Mouse (Mus musculus) stomach, embryonic 14.5 days (tissue): Measurements from ENCODE around the gene Sult1a1. TPM values are rescaled to one million over a fixed set of nuclear protein-coding genes. Genes with fewer than 3 reads are reported as not detected.
"Not testable (repeated sequence)": the region's sequence is repeated elsewhere in the genome, so short reads cannot be mapped to it uniquely, and the experiment has no call there.

Source experiments
- ATAC-seq: fragments of 200-750 bp; cut with Nextera tagmentation; 2 replicates; pipeline ENCODE4 v1.8.0; 2017; ENCODE audit warnings: low read depth, moderate TSS enrichment; ENCODE audit not compliant: insufficient number of reproducible peaks, insufficient read depth, low FRiP score
- H3K27ac ChIP-seq: fragments of 300-500 bp; sonication (generic); 2 replicates; pipeline ENCODE4 v1.5.1; 2014; ENCODE audit warnings: mild to moderate bottlenecking, low read length, moderate library complexity, mixed read lengths
- H3K27me3 ChIP-seq: fragments of 300-500 bp; sonication (generic); 2 replicates; pipeline ENCODE4 v1.6.1; 2014; ENCODE audit warnings: low read length, control low read depth, mixed read lengths; ENCODE audit not compliant: control insufficient read depth, insufficient read depth
- H3K36me3 ChIP-seq: fragments of 300-500 bp; sonication (generic); 2 replicates; pipeline ENCODE4 v1.6.1; 2014; ENCODE audit warnings: mild to moderate bottlenecking, control low read depth, low read length, moderate library complexity, mixed read lengths; ENCODE audit not compliant: control insufficient read depth, insufficient read depth
- H3K4me1 ChIP-seq: fragments of 300-500 bp; sonication (generic); 2 replicates; pipeline ENCODE4 v1.6.1; 2014; ENCODE audit warnings: low read length, control low read depth, mixed read lengths; ENCODE audit not compliant: control insufficient read depth, insufficient read depth
- H3K4me2 ChIP-seq: fragments of 300-500 bp; sonication (generic); replicated peaks from 2 replicates; pipeline ENCODE4 v1.6.1; 2014; ENCODE audit warnings: low read depth, low read length, control low read depth
- H3K4me3 ChIP-seq: fragments of 300-500 bp; sonication (generic); 2 replicates; pipeline ENCODE4 v1.5.1; 2014; ENCODE audit warnings: low read depth, low read length, control low read depth
- H3K9ac ChIP-seq: fragments of 300-500 bp; sonication (generic); replicated peaks from 2 replicates; pipeline ENCODE4 v1.6.1; 2014; ENCODE audit warnings: low read depth, mild to moderate bottlenecking, control low read depth, low read length, moderate library complexity, mixed read lengths
- H3K9me3 ChIP-seq: fragments of 300-500 bp; sonication (generic); 2 replicates; pipeline ENCODE4 v1.6.1; 2016; ENCODE audit warnings: low read depth, low read length, control low read depth; ENCODE audit not compliant: control insufficient read depth
- WGBS: fragments of 180-500 bp; shearing (Covaris S2); extraction: QIAGEN DNeasy Blood & Tissue Kit; methylation state at CpG from one replicate; pipeline ENCODE4 v1.1.7; 2014; 5-methylcytosine and 5-hydroxymethylcytosine counted together
- polyA plus RNA-seq: library from polyadenylated mRNA; unstranded; fragments of >200 nt; fragmentation: Nextera tagmentation; extraction: Ambion mirVana; gene quantifications from 2 replicates; pipeline ENCODE4 v1.2.1, GENCODE M21; 2014

Gene Sult1a1
- polyA plus RNA-seq, 1 experiment from 2014 or later = 5.8 TPM

DNA sequence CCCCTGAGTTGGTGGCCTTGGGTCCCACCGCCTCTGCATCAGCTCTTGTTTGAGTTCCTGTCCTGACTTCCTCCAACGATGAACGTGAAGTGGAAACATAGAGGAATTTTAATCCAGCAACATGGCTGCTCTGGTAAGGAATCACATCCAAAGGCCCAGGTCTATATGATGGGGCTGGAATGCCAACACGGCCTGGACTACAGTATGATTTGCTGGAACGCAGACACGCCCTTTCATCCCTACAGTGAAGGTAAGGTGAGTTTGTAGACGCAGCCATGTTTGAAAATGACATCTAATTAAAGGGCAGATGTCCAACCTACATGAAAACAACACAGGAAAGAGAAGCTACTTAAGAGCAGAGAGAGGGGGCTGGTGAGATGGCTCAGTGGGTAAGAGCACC is 17.5 kb upstream of the Sult1a1 start:
- Histone ChIP-seq H3K36me3 (peaks cover 14% of the 10 kb centered on the region), H3K9me3 (no peaks in the 10 kb centered on the region), H3K4me2 (no peak overlapping the region), H3K27ac (no peak overlapping the region), H3K4me3 (no peak overlapping the region), H3K27me3 (no peaks in the 10 kb centered on the region), H3K4me1 (peaks cover 6% of the 10 kb centered on the region; the same call in 1 of the 2 replicates), H3K9ac (no peak overlapping the region)
- 80% methylated on average over 7 of the region's 7 CpGs for WGBS
- no peak for ATAC-seq

GRCm38 (mm10) chr7:126693256-126693655 is 17.0 kb upstream of the Sult1a1 start:
- WGBS = 27% methylated on average over 3 of the region's 3 CpGs
- no peak for ATAC-seq
- no peak overlapping the region for H3K4me2 ChIP-seq

DNA sequence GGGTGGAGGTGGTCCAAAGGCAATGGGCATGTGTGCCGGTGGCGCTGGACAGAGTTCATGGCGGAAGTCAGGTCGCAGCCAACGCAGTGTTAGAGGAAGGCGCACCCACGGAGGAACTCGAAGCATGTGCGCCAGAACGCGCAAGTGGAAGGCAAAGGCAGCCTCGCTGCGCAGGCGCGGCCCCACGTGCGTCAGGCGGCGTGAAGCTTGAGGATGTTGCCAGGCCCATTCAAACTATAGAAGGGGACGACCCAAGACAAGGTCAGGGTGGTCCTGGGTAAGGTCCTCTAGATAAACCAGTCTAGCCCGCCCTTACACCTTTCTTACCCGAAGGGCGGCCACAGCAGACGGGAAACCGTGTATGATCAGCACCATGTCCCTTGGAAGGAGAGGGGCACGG is 16.2 kb upstream of the Sult1a1 start:
- no peak overlapping the region for H3K9ac ChIP-seq
- peaks cover 14% of the 10 kb centered on the region for H3K36me3 ChIP-seq
- no peak for ATAC-seq
- WGBS = 95% methylated on average over 26 of the region's 26 CpGs
- H3K9me3 ChIP-seq = no peaks in the 10 kb centered on the region
- no peak overlapping the region for H3K27ac ChIP-seq
- no peak overlapping the region for H3K4me3 ChIP-seq
- no peak overlapping the region for H3K4me2 ChIP-seq
- H3K27me3 ChIP-seq = no peaks in the 10 kb centered on the region
- peaks cover 6% of the 10 kb centered on the region; the same call in 1 of the 2 replicates for H3K4me1 ChIP-seq

More at GRCm38 (mm10) chr7:126693256-126693655, 17.0 kb upstream of the Sult1a1 start:
- Histone ChIP-seq H3K9me3 (no peaks in the 10 kb centered on the region), H3K36me3 (peaks cover 14% of the 10 kb centered on the region), H3K4me3 (no peak overlapping the region), H3K27me3 (no peaks in the 10 kb centered on the region), H3K9ac (no peak overlapping the region), H3K27ac (no peak overlapping the region), H3K4me1 (peaks cover 6% of the 10 kb centered on the region; the same call in 1 of the 2 replicates)

- Histone ChIP-seq H3K36me3 (peaks cover 14% of the 10 kb centered on the region), H3K4me3 (no peak overlapping the region), H3K4me1 (peaks cover 3% of the 10 kb centered on the region; the same call in 1 of the 2 replicates), H3K9ac (no peak overlapping the region), H3K4me2 (no peak overlapping the region), H3K27ac (no peak overlapping the region), H3K9me3 (no peaks in the 10 kb centered on the region), H3K27me3 (no peaks in the 10 kb centered on the region)
- 88% methylated on average over 5 of the region's 5 CpGs for WGBS
- ATAC-seq = no peak
Observed at GRCm38 (mm10) chr7:126691676-126692075, 15.4 kb upstream of the Sult1a1 start.

DNA sequence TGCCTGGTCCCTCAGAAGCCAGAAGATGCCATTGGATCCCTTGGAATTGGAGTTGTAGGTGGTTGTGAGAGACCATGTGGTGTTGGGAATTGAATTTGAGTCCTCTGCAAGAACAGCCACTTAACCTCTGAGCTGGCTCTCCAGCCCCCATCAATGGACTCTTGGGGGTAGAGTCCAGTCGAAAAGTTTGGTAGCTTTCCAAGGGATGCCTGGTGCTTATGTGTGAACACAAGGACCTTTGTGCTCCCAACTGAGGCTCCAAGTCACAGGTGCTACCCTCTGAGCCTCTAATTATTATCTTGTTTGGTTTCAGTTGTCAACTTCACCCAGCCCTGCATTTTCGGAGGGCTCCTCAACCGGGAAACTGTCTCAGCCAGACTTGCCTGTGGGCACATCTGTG is 14.5 kb upstream of the Sult1a1 start:
- H3K4me3 ChIP-seq = no peak overlapping the region
- no peaks in the 10 kb centered on the region for H3K9me3 ChIP-seq
- 87% methylated on average over 3 of the region's 3 CpGs for WGBS
- ATAC-seq = no peak
- no peak overlapping the region for H3K27ac ChIP-seq
- H3K27me3 ChIP-seq = no peaks in the 10 kb centered on the region
- no peak overlapping the region for H3K4me2 ChIP-seq
- no peak overlapping the region for H3K9ac ChIP-seq
- H3K4me1 ChIP-seq = no peaks in the 10 kb centered on the region
- peaks cover 14% of the 10 kb centered on the region for H3K36me3 ChIP-seq

DNA sequence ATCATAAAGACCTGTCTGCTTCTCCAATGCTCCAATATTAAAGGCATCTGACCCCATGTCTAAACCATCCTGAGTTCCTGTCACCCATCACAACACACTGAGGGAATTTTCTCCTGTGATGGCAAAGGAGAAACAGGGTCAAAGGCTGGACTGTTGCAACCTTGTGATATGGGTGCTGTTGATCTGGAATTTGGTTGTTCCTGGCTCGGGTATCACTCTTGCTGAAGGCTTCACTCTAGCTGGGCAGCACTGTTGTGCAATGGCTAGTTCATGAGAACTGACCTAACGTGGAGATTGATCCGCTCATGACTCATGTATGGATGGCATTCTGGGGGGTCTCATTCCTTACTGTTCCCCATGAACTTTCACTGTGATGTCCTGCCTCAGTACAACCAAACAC is 12.8 kb upstream of the Sult1a1 start:
- 77% methylated on average over 3 of the region's 3 CpGs for WGBS
- no peak for ATAC-seq
- no peak overlapping the region for H3K4me3 ChIP-seq

DNA sequence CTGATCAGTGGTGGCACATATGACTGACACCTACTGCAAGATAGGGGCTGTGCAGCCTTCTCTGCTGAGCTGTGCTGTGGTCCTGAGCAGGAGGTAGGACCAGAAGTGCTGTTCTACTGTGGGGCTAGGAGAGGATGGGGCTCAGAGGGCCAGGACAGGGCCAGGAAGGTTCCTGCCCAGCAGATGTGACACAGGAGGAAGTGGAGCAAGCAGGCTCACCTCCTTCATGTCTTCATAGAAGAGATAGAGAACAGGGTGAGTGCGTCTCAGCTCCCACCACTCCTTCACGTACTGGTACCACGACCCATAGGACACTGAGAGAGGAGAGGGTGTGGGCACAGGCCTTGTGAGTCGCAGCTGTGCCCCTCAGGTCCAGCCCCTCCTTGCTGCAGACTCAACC is 11.9 kb upstream of the Sult1a1 start:
- H3K27me3 ChIP-seq, H3K4me2 ChIP-seq, ATAC-seq, H3K27ac ChIP-seq, H3K9ac ChIP-seq, H3K4me3 ChIP-seq, H3K9me3 ChIP-seq, H3K4me1 ChIP-seq: not testable (repeated sequence)
- WGBS = 64% methylated on average over 4 of the region's 4 CpGs
- peaks cover 14% of the 10 kb centered on the region for H3K36me3 ChIP-seq

More for the DNA sequence above, 12.8 kb upstream of the Sult1a1 start:
- H3K27me3 ChIP-seq = no peaks in the 10 kb centered on the region
- H3K9ac ChIP-seq = no peak overlapping the region
- no peak overlapping the region for H3K27ac ChIP-seq
- H3K36me3 ChIP-seq = peaks cover 14% of the 10 kb centered on the region
- no peaks in the 10 kb centered on the region for H3K9me3 ChIP-seq
- H3K4me1 ChIP-seq = no peaks in the 10 kb centered on the region
- H3K4me2 ChIP-seq = no peak overlapping the region

- H3K4me2 ChIP-seq = no peak overlapping the region
- H3K4me1 ChIP-seq = no peaks in the 10 kb centered on the region
- ATAC-seq = no peak
- no peaks in the 10 kb centered on the region for H3K9me3 ChIP-seq
- H3K9ac ChIP-seq = no peak overlapping the region
- WGBS = 81% methylated on average over 5 of the region's 5 CpGs
- H3K36me3 ChIP-seq = no peaks in the 10 kb centered on the region
- H3K27ac ChIP-seq = no peak overlapping the region
- H3K27me3 ChIP-seq = no peaks in the 10 kb centered on the region
- no peak overlapping the region for H3K4me3 ChIP-seq
Observed at GRCm38 (mm10) chr7:126681221-126681620, 5.0 kb upstream of the Sult1a1 start.

- no peak for ATAC-seq
- WGBS = 81% methylated on average over 5 of the region's 5 CpGs
- H3K9me3 ChIP-seq = no peaks in the 10 kb centered on the region
- no peaks in the 10 kb centered on the region for H3K27me3 ChIP-seq
- H3K36me3 ChIP-seq = no peaks in the 10 kb centered on the region
- H3K4me2 ChIP-seq = no peak overlapping the region
- H3K4me3 ChIP-seq = no peak overlapping the region
- H3K9ac ChIP-seq = no peak overlapping the region
- no peaks in the 10 kb centered on the region for H3K4me1 ChIP-seq
- H3K27ac ChIP-seq = no peak overlapping the region
Observed at GRCm38 (mm10) chr7:126679683-126680082, 3.5 kb upstream of the Sult1a1 start.
